Mouse (Mus musculus) cortical plate, adult 2 months (tissue): Measurements from ENCODE around the gene Acad10.
"Not testable (repeated sequence)": the region's sequence is repeated elsewhere in the genome, so short reads cannot be mapped to it uniquely, and the experiment has no call there.

Source experiments
- CTCF ChIP-seq: fragments of 200-500 bp; IDR thresholded peaks from 2 replicates; pipeline ENCODE4 v1.5.1; 2011; ENCODE audit warnings: mild to moderate bottlenecking, control low read depth, low read length; ENCODE audit not compliant: insufficient read depth; ENCODE audit errors: extremely low read depth
- POLR2A ChIP-seq: fragments of 200-500 bp; IDR thresholded peaks from 2 replicates; pipeline ENCODE4 v1.6.1; 2011; ENCODE audit warnings: mild to moderate bottlenecking, low read length, control low read depth; ENCODE audit not compliant: insufficient read depth; ENCODE audit errors: extremely low read depth

- TF ChIP-seq CTCF, POLR2A: not testable (repeated sequence)
Measured at GRCm38 (mm10) chr5:121603815-121604214, 56.5 kb downstream of the Acad10 start.
